Comparison of ENCODE assay signal across 20 mouse cellular contexts in the genomic region with DNA sequence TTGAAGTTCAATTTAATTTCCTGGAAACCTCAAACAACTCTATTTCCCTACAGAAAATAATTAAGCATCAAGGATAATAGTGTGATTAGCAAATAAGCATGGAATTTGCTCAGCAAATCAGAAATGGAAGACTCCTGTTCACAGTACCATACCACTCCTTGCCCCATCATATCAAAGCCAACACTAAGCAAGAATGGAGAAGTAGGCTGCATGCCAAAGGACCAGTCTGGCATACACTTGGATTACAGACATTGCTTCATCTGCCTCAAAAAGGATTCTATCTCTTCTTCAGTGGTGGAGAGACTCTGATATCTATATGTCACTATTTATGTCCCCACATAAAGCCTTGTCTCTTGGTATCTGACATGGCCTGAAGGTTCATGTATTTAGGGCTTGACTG. TPM values are rescaled to one million over a fixed set of nuclear protein-coding genes. Genes with fewer than 3 reads are reported as not detected.
A peak's percentile ranks its signal among the peaks of the same experiment; 100 is the strongest.
DNase-seq lines count a peak whose midpoint lies in the region; ATAC-seq and TF ChIP-seq lines count a peak whose summit lies in the region.
"Had no signal": no experiment of that assay in that cellular context is flagged by ENCODE, and none has a peak within 500 bp of the region (broad histone marks: within the 10 kb centered on the region; RNA-seq: fewer than 3 reads in every experiment).

No protein-coding gene starts in this region.

- no peak for TF ChIP-seq CTCF in brain, embryonic 14.5 days (IDR thresholded peaks at IDR 0.05; ENCODE audit: borderline replicate concordance, extremely low read depth, insufficient read depth, insufficient read length)

- no peaks in the 10 kb centered on the region for H3K9me3 ChIP-seq in forebrain, embryonic 14.5 days (replicated peaks; ENCODE audit: control insufficient read depth, low read length)
- H3K9me3 ChIP-seq in forebrain, embryonic 10.5 days = no peaks in the 10 kb centered on the region
- H3K9me3 ChIP-seq in intestine, embryonic 15.5 days = no peaks in the 10 kb centered on the region
- H3K9me3 ChIP-seq: embryonic facial prominence, embryonic 13.5 days; forebrain, embryonic 13.5 days; heart, embryonic 10.5 days; hindbrain, embryonic 13.5 days had no signal

- intact Hi-C loops in heart, postnatal 10 days (cut with DNase I) = no loop called here

- DNase-seq in forebrain, embryonic 14.5 days (ENCODE audit: low spot score) = no peak
- no peak for DNase-seq in forebrain, embryonic 10.5 days (ENCODE audit: extremely low spot score, low spot score)
- DNase-seq in brain, adult 2 months (ENCODE audit: low read depth, low spot score) = peak; percentile 71
- DNase-seq in brain, embryonic 14.5 days (ENCODE audit: low read depth) = peak; percentile 55
- DNase-seq in cerebellum, postnatal 14 days = peak; percentile 54 to 68
- no peak for DNase-seq in heart, postnatal 10 days
- DNase-seq: adrenal gland, adult 2 months; adrenal gland, postnatal 25 days; gastrocnemius, adult 2 months; gastrocnemius, postnatal 36 days; heart, adult 11 months; heart, postnatal 14 days; kidney, adult 8-10 months had no signal

- H3K36me3 ChIP-seq in forebrain, embryonic 14.5 days (ENCODE audit: control insufficient read depth, insufficient read depth, low read length) = 0 out of 2 replicates have a peak, but pooled peaks cover 4% of the 10 kb centered on the region
- no peaks in the 10 kb centered on the region for H3K36me3 ChIP-seq in forebrain, embryonic 10.5 days (replicated peaks)
- no peaks in the 10 kb centered on the region for H3K36me3 ChIP-seq in intestine, embryonic 15.5 days
- H3K36me3 ChIP-seq: embryonic facial prominence, embryonic 13.5 days; heart, embryonic 10.5 days; hindbrain, embryonic 13.5 days had no signal

- H3K4me3 ChIP-seq in forebrain, embryonic 14.5 days (ENCODE audit: low read depth, low read length) = no peak overlapping the region
- H3K4me3 ChIP-seq in forebrain, embryonic 10.5 days = no peak overlapping the region
- no peak overlapping the region for H3K4me3 ChIP-seq in intestine, embryonic 15.5 days (replicated peaks)
- H3K4me3 ChIP-seq: embryonic facial prominence, embryonic 13.5 days; forebrain, embryonic 13.5 days; gastrocnemius, adult 2 months; heart, embryonic 10.5 days; hindbrain, embryonic 13.5 days had no signal

- 0 out of 2 replicates have a peak, but pooled peaks have one; percentile 48 for ATAC-seq in forebrain, embryonic 14.5 days
- no peak for ATAC-seq in intestine, embryonic 15.5 days
- ATAC-seq: forebrain, embryonic 13.5 days; intestine, postnatal 0 days had no signal

- no peaks in the 10 kb centered on the region for H3K4me1 ChIP-seq in forebrain, embryonic 14.5 days (ENCODE audit: control insufficient read depth, insufficient read depth, low read length)
- H3K4me1 ChIP-seq in forebrain, embryonic 10.5 days = no peaks in the 10 kb centered on the region
- H3K4me1 ChIP-seq in intestine, embryonic 15.5 days (replicated peaks) = no peaks in the 10 kb centered on the region
- H3K4me1 ChIP-seq: embryonic facial prominence, embryonic 13.5 days; heart, embryonic 10.5 days had no signal

- H3K27ac ChIP-seq in forebrain, embryonic 14.5 days (ENCODE audit: low read depth, low read length) = no peak overlapping the region
- no peak overlapping the region for H3K27ac ChIP-seq in forebrain, embryonic 10.5 days
- no peak overlapping the region for H3K27ac ChIP-seq in intestine, embryonic 15.5 days
- H3K27ac ChIP-seq: embryonic facial prominence, embryonic 13.5 days; forebrain, embryonic 13.5 days; gastrocnemius, adult 2 months; heart, embryonic 10.5 days; hindbrain, embryonic 13.5 days had no signal

- no peaks in the 10 kb centered on the region for H3K27me3 ChIP-seq in forebrain, embryonic 14.5 days (replicated peaks; ENCODE audit: control insufficient read depth, insufficient read depth, low read length)
- H3K27me3 ChIP-seq in forebrain, embryonic 10.5 days (ENCODE audit: poor library complexity, severe bottlenecking) = no peaks in the 10 kb centered on the region
- H3K27me3 ChIP-seq in intestine, embryonic 15.5 days (replicated peaks) = no peaks in the 10 kb centered on the region
- H3K27me3 ChIP-seq: embryonic facial prominence, embryonic 13.5 days; forebrain, embryonic 13.5 days; hindbrain, embryonic 13.5 days had no signal

- no peak for TF ChIP-seq POLR2A in brain, embryonic 14.5 days (IDR thresholded peaks at IDR 0.05; ENCODE audit: borderline replicate concordance, extremely low read depth, insufficient read depth, insufficient read length, poor library complexity, severe bottlenecking)

- no peak overlapping the region for H3K9ac ChIP-seq in forebrain, embryonic 14.5 days (ENCODE audit: low read length)
- H3K9ac ChIP-seq in intestine, embryonic 15.5 days = no peak overlapping the region
- H3K9ac ChIP-seq: embryonic facial prominence, embryonic 13.5 days; forebrain, embryonic 13.5 days; hindbrain, embryonic 13.5 days had no signal

- no peak overlapping the region for H3K4me2 ChIP-seq in forebrain, embryonic 14.5 days (ENCODE audit: low read length)
- H3K4me2 ChIP-seq in intestine, embryonic 15.5 days (replicated peaks) = no peak overlapping the region
- H3K4me2 ChIP-seq: embryonic facial prominence, embryonic 13.5 days; forebrain, embryonic 13.5 days; hindbrain, embryonic 13.5 days had no signal

RNA-seq across cellular contexts. Expression of a gene that starts 19.7 kb away (rescaled TPM):
- polyA plus RNA-seq in forebrain, embryonic 14.5 days (2014; fragmentation: Nextera tagmentation; extraction: Ambion mirVana) = 32.8 and 39.4 TPM in 2 replicates
- polyA plus RNA-seq in forebrain, embryonic 10.5 days (2016; fragmentation: Nextera tagmentation; extraction: Ambion mirVana) = 7.8 and 8.4 TPM in 2 replicates
- polyA plus RNA-seq in brain, embryonic 14.5 days (2012; rRNA removed) = 45.9 and 50.1 TPM in 2 replicates
- under 1 TPM; 0.52 to 0.67 TPM for total RNA-seq in heart, postnatal 10 days (2021)
- 2.5 and 3.1 TPM in 2 replicates for polyA plus RNA-seq in intestine, embryonic 15.5 days (2015; fragmentation: Nextera tagmentation; extraction: Ambion mirVana)
- total RNA-seq: hematopoietic stem cell, adult 5-6 weeks had no signal

Comparison
In these comparisons a context has a peak if more than half of its experiments do, and no peak if none do; other contexts are left out.
1. DNase-seq: peak in brain, adult 2 months (single experiment), brain, embryonic 14.5 days (single experiment) and cerebellum, postnatal 14 days (2 of 2); none in forebrain, embryonic 14.5 days (single experiment), forebrain, embryonic 10.5 days (single experiment) and heart, postnatal 10 days (0 of 2).